Mouse (Mus musculus): Measurements from ENCODE around the gene Cks1b. TPM values are rescaled to one million over a fixed set of nuclear protein-coding genes. Genes with fewer than 3 reads are reported as not detected.

Cks1b gene
- polyA plus RNA-seq, 1 experiment from 2014 or later: 619 TPM

DNA sequence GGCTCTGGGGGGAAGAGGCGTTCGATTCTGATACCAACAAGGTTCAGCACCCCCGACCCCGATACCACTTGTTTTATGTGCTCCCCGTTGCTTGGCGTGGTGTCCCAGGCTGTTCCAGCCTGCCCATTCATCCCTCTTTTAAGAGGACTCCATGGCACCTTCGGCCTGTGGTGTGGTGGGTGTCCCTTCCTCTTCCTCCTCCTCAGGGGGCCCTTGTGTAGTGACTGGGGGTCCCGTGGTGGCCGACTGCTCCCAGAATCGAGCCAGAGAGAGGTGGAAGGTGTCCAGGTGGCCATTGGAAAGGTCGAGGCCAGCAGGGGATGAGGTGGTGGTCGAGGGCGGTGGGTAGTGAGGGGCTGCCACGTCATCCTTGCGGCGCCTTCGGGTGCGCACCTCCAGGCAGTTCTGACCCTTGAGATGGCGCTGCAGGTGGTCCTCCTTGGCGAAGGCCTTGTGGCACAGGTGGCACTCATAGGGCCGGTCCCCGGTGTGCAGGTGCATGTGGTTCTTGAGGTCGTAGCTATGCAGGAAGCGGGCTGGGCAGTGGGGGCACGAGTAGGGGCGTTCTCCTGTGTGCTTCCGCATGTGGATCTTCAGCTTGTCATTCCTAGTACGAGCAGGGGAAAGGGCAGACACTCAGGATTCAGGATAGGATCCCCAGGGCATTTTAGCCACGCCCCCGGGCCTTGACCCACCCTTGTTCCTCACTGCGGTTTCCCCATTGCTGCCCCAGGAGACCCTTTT, 38.6 kb downstream of the Cks1b start:
- Histone ChIP-seq H3K4me3 (replicated peaks) (no peak overlapping the region), H3K36me3 (no peaks in the 10 kb centered on the region), H3K4me1 (replicated peaks) (peaks cover 15% of the 10 kb centered on the region), H3K9me3 (no peaks in the 10 kb centered on the region), H3K27ac (no peak overlapping the region), H3K4me2 (no peak overlapping the region), H3K27me3 (no peaks in the 10 kb centered on the region), H3K9ac (replicated peaks) (no peak overlapping the region)
- ATAC-seq (ENCODE audit: insufficient number of reproducible peaks, insufficient read depth, low FRiP score, low TSS enrichment, low read depth): no peak
- 87% methylated on average over 31 of the region's 31 CpGs for WGBS

DNA sequence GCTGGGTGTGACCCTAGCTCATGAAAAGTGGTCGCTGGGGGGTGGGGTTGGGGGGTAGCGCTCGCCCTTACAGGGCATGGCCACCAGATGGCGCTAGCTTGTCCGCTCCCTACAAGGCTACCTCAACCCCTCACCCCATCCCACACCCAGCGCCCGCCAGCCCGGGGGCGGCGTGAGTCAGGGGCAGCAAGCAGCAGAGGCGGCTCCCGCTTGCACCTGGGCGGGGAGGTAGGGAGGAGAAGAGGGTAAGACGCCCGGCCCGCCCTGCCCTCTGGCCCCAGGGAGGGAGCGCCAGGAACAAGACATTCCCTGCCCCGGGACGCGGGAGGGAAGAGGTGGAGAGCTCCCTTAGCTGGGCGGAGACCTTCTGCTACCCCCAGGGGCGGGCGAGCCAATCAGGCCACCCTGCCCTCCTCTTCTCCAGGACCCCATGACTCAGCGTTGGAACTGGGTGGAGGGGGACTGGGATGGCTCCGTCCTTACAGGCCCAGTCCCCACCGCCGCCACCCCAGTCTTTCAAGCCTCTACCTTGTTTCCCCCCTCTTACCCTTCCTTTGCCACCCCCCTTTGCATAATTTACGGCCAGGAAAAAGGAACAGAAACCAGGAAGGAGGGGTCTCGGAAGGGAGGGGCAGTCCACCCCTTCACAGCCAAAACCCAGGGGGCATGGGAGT, 39.7 kb downstream of the Cks1b start:
- peak overlapping the region; percentile 60 for H3K4me3 ChIP-seq (replicated peaks)
- H3K36me3 ChIP-seq: no peaks in the 10 kb centered on the region
- peaks cover 14% of the 10 kb centered on the region for H3K4me1 ChIP-seq (replicated peaks)
- H3K27me3 ChIP-seq: no peaks in the 10 kb centered on the region
- H3K9ac ChIP-seq (replicated peaks): peak overlapping the region; percentile 76
- WGBS: under 1% methylated on average over 26 of the region's 29 CpGs
- peak overlapping the region; percentile 80 for H3K4me2 ChIP-seq
- H3K27ac ChIP-seq: peak overlapping the region; percentile 75
- H3K9me3 ChIP-seq: no peaks in the 10 kb centered on the region
- peak; percentile 82 for ATAC-seq (ENCODE audit: insufficient number of reproducible peaks, insufficient read depth, low FRiP score, low TSS enrichment, low read depth)

DNA sequence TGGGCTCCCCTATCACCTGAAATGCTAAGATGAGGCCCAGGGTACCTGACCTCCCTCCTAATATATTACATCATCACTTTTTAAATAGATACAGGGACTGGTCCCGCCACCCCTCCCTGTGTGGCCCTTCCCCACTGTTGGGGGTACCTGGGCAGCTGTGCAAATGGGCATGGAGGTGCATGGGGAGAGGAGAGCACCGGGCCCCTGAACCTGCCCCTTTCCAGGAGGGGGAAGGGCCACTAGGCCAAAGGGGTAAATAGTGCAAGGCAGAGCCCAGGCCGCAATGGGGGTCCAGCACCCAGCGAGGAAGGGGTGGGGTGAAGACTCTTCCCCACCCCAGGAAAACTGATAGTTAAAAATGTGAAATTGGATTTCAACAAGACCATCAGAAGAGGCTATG, 40.4 kb downstream of the Cks1b start:
- WGBS: 69% methylated on average over 4 of the region's 4 CpGs
- H3K36me3 ChIP-seq: no peaks in the 10 kb centered on the region
- H3K9me3 ChIP-seq: no peaks in the 10 kb centered on the region
- H3K27me3 ChIP-seq: no peaks in the 10 kb centered on the region
- peak overlapping the region; percentile 60 for H3K4me3 ChIP-seq (replicated peaks)
- peak overlapping the region; percentile 80 for H3K4me2 ChIP-seq
- peak overlapping the region; percentile 76; the same call in 1 of the 2 replicates for H3K9ac ChIP-seq (replicated peaks)
- peak overlapping the region; percentile 75 for H3K27ac ChIP-seq
- ATAC-seq (ENCODE audit: insufficient number of reproducible peaks, insufficient read depth, low FRiP score, low TSS enrichment, low read depth): peak; percentile 23; the same call in 1 of the 2 replicates
- H3K4me1 ChIP-seq (replicated peaks): peaks cover 17% of the 10 kb centered on the region

DNA sequence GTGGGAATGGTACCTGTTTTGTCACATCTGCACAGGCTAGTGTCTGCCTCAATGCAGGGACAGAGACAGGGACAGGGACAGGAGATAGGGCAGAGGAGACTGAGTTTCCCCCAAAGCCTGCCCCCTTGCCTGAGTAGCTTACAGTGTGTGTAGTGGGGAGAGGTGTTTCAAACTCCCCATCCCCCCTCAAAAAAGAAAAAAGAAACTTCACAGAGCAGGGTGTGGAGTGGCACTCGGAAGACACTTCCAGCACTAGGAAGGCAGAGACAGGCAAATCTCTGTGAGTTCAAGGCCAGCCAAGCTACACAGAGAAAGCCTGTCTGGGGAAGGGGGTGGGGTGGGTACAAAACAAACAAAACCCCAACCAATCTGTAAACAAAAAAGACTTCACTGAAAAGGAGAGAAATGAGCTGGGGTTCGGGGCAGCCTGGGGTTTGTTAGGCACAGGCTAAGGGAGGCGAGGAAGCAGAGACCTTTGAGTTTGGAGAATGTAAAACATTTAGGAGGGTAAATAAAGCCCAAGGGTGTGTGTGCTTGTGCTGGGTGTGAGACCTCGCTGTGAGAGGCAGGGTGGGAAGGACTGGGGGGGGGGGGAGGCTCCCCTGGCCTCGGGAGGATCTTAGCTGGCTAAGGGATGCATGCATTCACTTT, 44.5 kb downstream of the Cks1b start:
- Histone ChIP-seq H3K4me1 (replicated peaks) (peaks cover 14% of the 10 kb centered on the region), H3K36me3 (no peaks in the 10 kb centered on the region), H3K4me3 (replicated peaks) (no peak overlapping the region), H3K9ac (replicated peaks) (no peak overlapping the region), H3K4me2 (no peak overlapping the region), H3K27ac (no peak overlapping the region), H3K27me3 (no peaks in the 10 kb centered on the region), H3K9me3 (no peaks in the 10 kb centered on the region)
- 42% methylated on average over 5 of the region's 5 CpGs for WGBS
- ATAC-seq (ENCODE audit: insufficient number of reproducible peaks, insufficient read depth, low FRiP score, low TSS enrichment, low read depth): no peak

DNA sequence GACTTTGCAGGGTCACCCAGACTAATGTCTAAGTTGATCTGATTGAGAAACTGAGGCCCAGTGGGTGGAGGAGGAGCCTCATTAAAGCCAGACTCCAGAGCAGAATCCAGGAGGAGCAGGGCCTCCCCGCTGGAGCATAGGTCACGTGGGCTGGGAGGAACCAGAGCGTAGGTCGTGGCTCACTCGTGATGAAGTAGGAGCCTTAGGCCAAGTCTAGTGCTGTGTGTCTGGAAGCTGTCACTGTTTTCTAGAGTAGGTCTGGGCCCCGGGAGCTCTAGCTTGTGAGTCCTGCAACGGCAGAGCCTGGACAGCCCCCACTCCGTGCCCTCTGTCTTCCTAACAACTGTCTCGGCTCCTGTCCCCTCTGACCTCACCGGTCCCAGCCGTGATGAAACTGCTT, 50.8 kb downstream of the Cks1b start:
- WGBS: 48% methylated on average over 11 of the region's 11 CpGs
- no peaks in the 10 kb centered on the region for H3K36me3 ChIP-seq
- H3K27me3 ChIP-seq: 0 out of 2 replicates have a peak, but pooled peaks cover 4% of the 10 kb centered on the region

DNA sequence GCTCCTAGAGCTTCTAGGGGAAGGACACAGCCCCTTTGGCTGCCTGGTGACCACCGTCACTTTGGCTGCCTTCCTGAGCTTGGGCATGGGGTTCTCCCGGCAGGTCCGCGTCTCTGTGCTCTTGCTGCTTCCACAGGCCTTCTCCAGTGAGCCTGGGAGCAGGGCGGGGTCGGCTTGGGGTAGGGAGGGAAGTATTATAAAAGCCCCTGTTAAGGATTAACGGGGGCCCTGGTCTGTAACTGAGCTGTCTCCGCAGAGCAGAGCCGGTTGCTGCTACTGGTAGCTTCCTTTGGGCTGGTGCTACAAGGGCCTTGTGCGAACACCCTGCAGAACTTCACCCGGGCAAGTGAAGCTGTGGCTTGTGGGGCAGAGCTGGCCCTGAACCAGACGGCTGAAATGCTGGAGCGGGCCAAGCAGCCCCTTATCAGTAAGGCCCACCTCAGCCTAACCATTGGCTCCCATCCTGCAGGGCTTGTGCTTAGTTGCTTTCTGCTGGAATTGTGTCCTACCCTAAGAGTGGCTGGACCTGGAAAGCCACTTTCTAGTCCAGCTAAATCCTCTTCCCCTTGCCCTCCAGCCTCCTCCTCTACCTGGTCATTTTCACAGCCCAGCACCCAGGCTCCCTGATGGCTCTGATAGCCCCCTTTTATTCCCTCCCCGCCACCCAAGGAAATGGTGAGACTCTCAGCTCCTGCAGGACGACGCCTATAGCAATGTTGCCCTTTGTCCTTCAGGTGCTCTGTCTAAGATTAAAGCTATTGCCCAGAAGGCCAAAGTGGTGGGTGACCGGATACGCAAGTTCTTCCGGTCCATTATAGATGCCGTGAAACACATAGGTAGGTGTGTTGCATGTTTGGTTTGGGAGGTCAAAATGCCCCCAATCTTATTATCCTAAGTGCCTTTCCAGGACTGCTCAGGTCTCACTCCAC, 52.4 kb downstream of the Cks1b start:
- Histone ChIP-seq H3K4me3 (replicated peaks) (no peak overlapping the region), H3K27me3 (0 out of 2 replicates have a peak, but pooled peaks cover 4% of the 10 kb centered on the region), H3K4me2 (no peak overlapping the region), H3K9ac (replicated peaks) (0 out of 2 replicates have a peak overlapping the region, but pooled peaks have one; percentile 27), H3K4me1 (replicated peaks) (peaks cover 8% of the 10 kb centered on the region), H3K36me3 (no peaks in the 10 kb centered on the region), H3K9me3 (no peaks in the 10 kb centered on the region), H3K27ac (no peak overlapping the region)
- WGBS: 61% methylated on average over 20 of the region's 20 CpGs
- ATAC-seq (ENCODE audit: insufficient number of reproducible peaks, insufficient read depth, low FRiP score, low TSS enrichment, low read depth): no peak

More for the DNA sequence above, 50.8 kb downstream of the Cks1b start:
- H3K4me1 ChIP-seq (replicated peaks): peaks cover 6% of the 10 kb centered on the region
- no peak overlapping the region for H3K4me3 ChIP-seq (replicated peaks)
- H3K4me2 ChIP-seq: no peak overlapping the region
- no peak overlapping the region for H3K9ac ChIP-seq (replicated peaks)
- H3K27ac ChIP-seq: no peak overlapping the region
- H3K9me3 ChIP-seq: no peaks in the 10 kb centered on the region
- no peak for ATAC-seq (ENCODE audit: insufficient number of reproducible peaks, insufficient read depth, low FRiP score, low TSS enrichment, low read depth)

Other genes starting within 250 kb of the Cks1b start
- 102 and 107 TPM in 2 replicates for gene Scamp3, start 240.9 kb downstream of the Cks1b start, polyA plus RNA-seq (2016; fragmentation: Nextera tagmentation; extraction: Ambion mirVana)
- 27.4 and 33.8 TPM in 2 replicates for gene Fam189b, start 235.2 kb downstream of the Cks1b start, polyA plus RNA-seq (2016; fragmentation: Nextera tagmentation; extraction: Ambion mirVana)
- 26.3 and 28.8 TPM in 2 replicates for gene Gba, start 215.5 kb downstream of the Cks1b start, polyA plus RNA-seq (2016; fragmentation: Nextera tagmentation; extraction: Ambion mirVana)
- gene Thbs3, start 203.2 kb downstream of the Cks1b start, polyA plus RNA-seq (2016; fragmentation: Nextera tagmentation; extraction: Ambion mirVana): 44.2 and 52.7 TPM in 2 replicates
- gene Mtx1, start 191.3 kb downstream of the Cks1b start, polyA plus RNA-seq (2016; fragmentation: Nextera tagmentation; extraction: Ambion mirVana): 212 and 217 TPM in 2 replicates
- gene Muc1, start 189.3 kb downstream of the Cks1b start, polyA plus RNA-seq (2016; fragmentation: Nextera tagmentation; extraction: Ambion mirVana): 0.53 and 1.0 TPM in 2 replicates
- 316 and 333 TPM in 2 replicates for gene Krtcap2, start 172.4 kb downstream of the Cks1b start, polyA plus RNA-seq (2016; fragmentation: Nextera tagmentation; extraction: Ambion mirVana)
- 6.1 and 6.3 TPM in 2 replicates for gene Trim46, start 172.1 kb downstream of the Cks1b start, polyA plus RNA-seq (2016; fragmentation: Nextera tagmentation; extraction: Ambion mirVana)
- 93.9 and 102 TPM in 2 replicates for gene Dpm3, start 159.0 kb downstream of the Cks1b start, polyA plus RNA-seq (2016; fragmentation: Nextera tagmentation; extraction: Ambion mirVana)
- 58.5 and 66.3 TPM in 2 replicates for gene Slc50a1, start 147.8 kb downstream of the Cks1b start, polyA plus RNA-seq (2016; fragmentation: Nextera tagmentation; extraction: Ambion mirVana)
- 36.9 and 40.4 TPM in 2 replicates for gene Efna1, start 137.2 kb downstream of the Cks1b start, polyA plus RNA-seq (2016; fragmentation: Nextera tagmentation; extraction: Ambion mirVana)
- gene Efna3, start 95.4 kb downstream of the Cks1b start, polyA plus RNA-seq (2016; fragmentation: Nextera tagmentation; extraction: Ambion mirVana): 17.6 and 21.3 TPM in 2 replicates
- 53.2 and 55.1 TPM in 2 replicates for gene Efna4, start 80.4 kb downstream of the Cks1b start, polyA plus RNA-seq (2016; fragmentation: Nextera tagmentation; extraction: Ambion mirVana)
- gene Adam15, start 68.4 kb downstream of the Cks1b start, polyA plus RNA-seq (2016; fragmentation: Nextera tagmentation; extraction: Ambion mirVana): 27.0 and 32.1 TPM in 2 replicates
- gene Dcst2, start 56.4 kb downstream of the Cks1b start, polyA plus RNA-seq (2016; fragmentation: Nextera tagmentation; extraction: Ambion mirVana): 0.18 and 0.20 TPM in 2 replicates
- 0.26 and 0.40 TPM in 2 replicates for gene Dcst1, start 53.1 kb downstream of the Cks1b start, polyA plus RNA-seq (2016; fragmentation: Nextera tagmentation; extraction: Ambion mirVana)
- gene Zbtb7b, start 23.6 kb downstream of the Cks1b start, polyA plus RNA-seq (2016; fragmentation: Nextera tagmentation; extraction: Ambion mirVana): 0.79 and 1.2 TPM in 2 replicates
- gene Lenep, start 15.6 kb downstream of the Cks1b start, polyA plus RNA-seq (2016; fragmentation: Nextera tagmentation; extraction: Ambion mirVana): 1.0 TPM in 1 of 2 replicates, not detected in the other
- gene Flad1, start 6.5 kb downstream of the Cks1b start, polyA plus RNA-seq (2016; fragmentation: Nextera tagmentation; extraction: Ambion mirVana): 25.0 and 26.4 TPM in 2 replicates
- gene Shc1, start 60 bp upstream of the Cks1b start, polyA plus RNA-seq (2016; fragmentation: Nextera tagmentation; extraction: Ambion mirVana): 84.4 and 90.9 TPM in 2 replicates
- gene Pygo2, start 11.8 kb upstream of the Cks1b start, polyA plus RNA-seq (2016; fragmentation: Nextera tagmentation; extraction: Ambion mirVana): 62.4 and 64.0 TPM in 2 replicates
- 27.4 and 28.5 TPM in 2 replicates for gene Pbxip1, start 18.3 kb upstream of the Cks1b start, polyA plus RNA-seq (2016; fragmentation: Nextera tagmentation; extraction: Ambion mirVana)
- 53.4 and 55.1 TPM in 2 replicates for gene Pmvk, start 36.2 kb upstream of the Cks1b start, polyA plus RNA-seq (2016; fragmentation: Nextera tagmentation; extraction: Ambion mirVana)
- 1.6 and 1.9 TPM in 2 replicates for gene Kcnn3, start 101.8 kb upstream of the Cks1b start, polyA plus RNA-seq (2016; fragmentation: Nextera tagmentation; extraction: Ambion mirVana)